Mouse (Mus musculus): ENCODE results near the gene Fam104a.

DNA sequence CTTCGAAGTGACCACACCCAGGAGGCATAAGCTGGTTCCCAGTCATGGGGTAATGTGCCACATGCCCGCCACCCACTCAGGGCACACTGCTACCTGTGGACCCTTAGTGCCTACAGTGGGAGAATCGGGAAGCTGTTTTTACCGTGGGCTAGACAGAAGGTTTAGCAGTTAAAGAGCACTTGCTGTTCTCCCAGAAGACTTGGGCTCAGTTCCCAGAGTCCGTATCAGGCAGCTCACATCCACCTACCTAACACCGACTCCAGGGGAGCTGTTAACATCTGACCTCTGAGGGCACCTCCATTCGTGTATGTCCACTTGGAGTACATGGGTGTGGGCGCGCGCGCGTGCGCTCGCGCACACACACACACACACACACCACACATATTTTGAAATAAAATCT, 29.9 kb downstream of the Fam104a start:
- TF ChIP-seq CTCF (IDR thresholded peaks at IDR 0.05; ENCODE audit: control insufficient read depth, insufficient read depth, insufficient replicate concordance, low read depth, low read length) (no peak), POLR2A (IDR thresholded peaks at IDR 0.05; ENCODE audit: control insufficient read depth, low read depth, low read length) (no peak)

Measured in testis, adult 2 months (tissue).